Mouse (Mus musculus): Measurements from ENCODE around the gene Akap13.

DNA sequence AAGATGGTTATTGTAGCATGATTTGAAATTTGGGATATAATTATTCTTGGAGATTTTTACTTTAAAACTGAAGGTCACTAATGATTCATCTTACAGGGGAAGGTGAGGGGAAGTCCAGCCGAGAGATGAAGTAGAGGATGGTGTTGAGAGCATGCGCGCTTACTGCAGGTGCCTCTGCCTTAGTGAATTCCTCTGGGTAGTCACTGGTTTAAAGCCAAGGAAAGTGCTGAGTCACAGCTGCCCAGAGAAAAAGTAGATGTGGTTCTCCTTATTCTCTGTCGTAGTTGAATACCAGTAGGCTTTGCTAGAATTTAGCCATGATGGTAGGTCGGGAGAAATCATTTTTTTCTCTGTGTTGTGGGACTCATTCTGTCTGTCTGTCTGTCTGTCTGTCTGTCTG, 132.4 kb downstream of the Akap13 start:
- TF ChIP-seq CTCF (IDR thresholded peaks at IDR 0.05) (no peak), EP300 (IDR thresholded peaks at IDR 0.05; ENCODE audit: insufficient read depth, low read depth, low read length) (no peak)

Data from heart, adult 2 months (tissue).